Mouse (Mus musculus): Measurements from ENCODE around the gene Rbpj. TPM values are rescaled to one million over a fixed set of nuclear protein-coding genes. Genes with fewer than 3 reads are reported as not detected.
"Not testable (repeated sequence)": the region's sequence is repeated elsewhere in the genome, so short reads cannot be mapped to it uniquely, and the experiment has no call there.

Gene Rbpj
- polyA plus RNA-seq, 1 experiment from 2014 or later, result 63.0 TPM

- Histone ChIP-seq H3K4me1 (ENCODE audit: control insufficient read depth, insufficient read depth, low read length) (no peaks in the 10 kb centered on the region), H3K36me3 (ENCODE audit: control insufficient read depth, insufficient read depth, low read length) (no peaks in the 10 kb centered on the region), H3K27me3 (ENCODE audit: control insufficient read depth, insufficient read depth, low read length) (no peaks in the 10 kb centered on the region), H3K4me3 (ENCODE audit: low read depth, low read length) (no peak overlapping the region), H3K27ac (ENCODE audit: low read depth, low read length) (no peak overlapping the region), H3K9ac (ENCODE audit: low read length) (no peak overlapping the region), H3K9me3 (ENCODE audit: control insufficient read depth, low read length) (no peaks in the 10 kb centered on the region), H3K4me2 (no peak overlapping the region)
- 59% methylated on average over 4 of the region's 4 CpGs for WGBS
- ATAC-seq (ENCODE audit: low FRiP score) (no peak), DNase-seq (ENCODE audit: low spot score, missing footprints) (no peak)
Observed at GRCm38 (mm10) chr5:53671507-53671906, 205.6 kb downstream of the Rbpj start.

- DNase-seq (ENCODE audit: low spot score, missing footprints), result peak; percentile 97
- Histone ChIP-seq H3K4me2 (no peak overlapping the region), H3K9ac (ENCODE audit: low read length) (no peak overlapping the region), H3K27me3 (ENCODE audit: control insufficient read depth, insufficient read depth, low read length) (no peaks in the 10 kb centered on the region), H3K4me1 (ENCODE audit: control insufficient read depth, insufficient read depth, low read length) (no peaks in the 10 kb centered on the region), H3K9me3 (ENCODE audit: control insufficient read depth, low read length) (no peaks in the 10 kb centered on the region), H3K36me3 (ENCODE audit: control insufficient read depth, insufficient read depth, low read length) (no peaks in the 10 kb centered on the region), H3K4me3 (ENCODE audit: low read depth, low read length) (no peak overlapping the region), H3K27ac (ENCODE audit: low read depth, low read length) (no peak overlapping the region)
- WGBS, result 29% methylated on average over 5 of the region's 5 CpGs
- peak; percentile 90 for ATAC-seq (ENCODE audit: low FRiP score)
Observed at GRCm38 (mm10) chr5:53672352-53672751, 206.4 kb downstream of the Rbpj start.

DNA sequence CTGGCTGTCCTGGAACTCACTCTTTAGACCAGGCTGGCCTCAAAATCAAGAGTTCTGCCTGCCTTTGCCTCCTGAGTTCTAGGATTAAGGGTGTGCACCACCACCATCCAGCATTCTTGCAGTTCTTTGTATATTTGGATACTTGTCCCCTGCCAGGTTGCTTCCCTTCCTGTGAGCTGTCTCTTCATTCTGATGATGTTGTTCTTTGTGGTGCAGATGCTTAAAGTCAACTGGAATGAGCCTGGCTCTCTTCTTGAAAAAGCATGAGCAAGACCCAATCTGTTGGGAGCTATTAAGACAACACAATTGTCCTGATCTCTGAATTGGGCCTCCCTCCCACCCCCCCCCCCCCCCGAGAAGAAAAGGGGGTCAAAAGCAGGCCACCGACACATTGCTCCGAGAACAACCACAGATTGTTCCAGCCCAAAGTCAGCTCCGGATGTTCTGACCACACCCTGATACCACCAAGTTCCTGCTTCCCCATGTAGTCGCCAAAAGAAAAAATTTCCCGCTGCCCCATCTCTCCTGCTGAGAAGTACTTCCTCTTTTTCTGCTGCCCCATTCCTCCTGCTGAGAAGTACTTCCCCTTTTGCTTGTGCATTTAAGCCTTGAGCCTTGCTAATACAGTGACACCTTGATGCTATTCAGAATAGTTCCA lies 207.7 kb downstream of the Rbpj start:
- not testable (repeated sequence) for H3K9ac ChIP-seq (ENCODE audit: low read length); H3K4me3 ChIP-seq (ENCODE audit: low read depth, low read length); H3K4me1 ChIP-seq (ENCODE audit: control insufficient read depth, insufficient read depth, low read length); H3K4me2 ChIP-seq; DNase-seq (ENCODE audit: low spot score, missing footprints); H3K36me3 ChIP-seq (ENCODE audit: control insufficient read depth, insufficient read depth, low read length); H3K27ac ChIP-seq (ENCODE audit: low read depth, low read length); ATAC-seq (ENCODE audit: low FRiP score); H3K27me3 ChIP-seq (ENCODE audit: control insufficient read depth, insufficient read depth, low read length); H3K9me3 ChIP-seq (ENCODE audit: control insufficient read depth, low read length)
- 89% methylated on average over 6 of the region's 6 CpGs for whole genome bisulfite sequencing

DNA sequence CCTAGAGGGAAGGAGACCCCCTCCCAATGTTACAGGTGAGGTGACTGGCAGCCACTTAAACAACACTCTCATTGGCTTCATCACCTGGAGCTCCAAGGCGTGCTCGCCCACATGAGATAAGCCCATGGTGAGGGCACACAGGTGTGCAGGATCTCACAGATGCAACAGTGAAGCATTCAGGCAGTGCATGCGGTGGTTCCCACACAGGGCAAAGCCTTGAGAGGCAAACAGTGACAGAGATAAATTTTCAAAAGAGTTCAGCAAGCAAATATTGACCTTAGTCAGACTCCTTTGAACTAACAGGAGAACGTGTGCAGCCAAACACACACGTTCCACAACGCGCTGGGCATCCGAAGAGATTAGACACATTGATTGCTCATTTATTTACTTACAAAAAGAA lies 210.7 kb downstream of the Rbpj start:
- Histone ChIP-seq H3K27ac (ENCODE audit: low read depth, low read length) (no peak overlapping the region), H3K4me3 (ENCODE audit: low read depth, low read length) (no peak overlapping the region), H3K9me3 (ENCODE audit: control insufficient read depth, low read length) (no peaks in the 10 kb centered on the region), H3K9ac (ENCODE audit: low read length) (no peak overlapping the region), H3K27me3 (ENCODE audit: control insufficient read depth, insufficient read depth, low read length) (no peaks in the 10 kb centered on the region), H3K4me1 (ENCODE audit: control insufficient read depth, insufficient read depth, low read length) (no peaks in the 10 kb centered on the region), H3K4me2 (no peak overlapping the region), H3K36me3 (ENCODE audit: control insufficient read depth, insufficient read depth, low read length) (no peaks in the 10 kb centered on the region)
- WGBS, result 91% methylated on average over 8 of the region's 8 CpGs
- DNase-seq (ENCODE audit: low spot score, missing footprints) (no peak), ATAC-seq (ENCODE audit: low FRiP score) (no peak)

GRCm38 (mm10) chr5:53678036-53678767 lies 212.2 kb downstream of the Rbpj start:
- no peaks in the 10 kb centered on the region for H3K36me3 ChIP-seq (ENCODE audit: control insufficient read depth, insufficient read depth, low read length)
- H3K9me3 ChIP-seq (ENCODE audit: control insufficient read depth, low read length), result no peaks in the 10 kb centered on the region
- 55% methylated on average over 13 of the region's 13 CpGs for WGBS
- H3K9ac ChIP-seq (ENCODE audit: low read length), result no peak overlapping the region
- no peak for ATAC-seq (ENCODE audit: low FRiP score)
- no peak for DNase-seq (ENCODE audit: low spot score, missing footprints)
- no peak overlapping the region for H3K4me2 ChIP-seq
- no peak overlapping the region for H3K27ac ChIP-seq (ENCODE audit: low read depth, low read length)
- no peaks in the 10 kb centered on the region for H3K4me1 ChIP-seq (ENCODE audit: control insufficient read depth, insufficient read depth, low read length)
- H3K27me3 ChIP-seq (ENCODE audit: control insufficient read depth, insufficient read depth, low read length), result no peaks in the 10 kb centered on the region
- H3K4me3 ChIP-seq (ENCODE audit: low read depth, low read length), result no peak overlapping the region

DNA sequence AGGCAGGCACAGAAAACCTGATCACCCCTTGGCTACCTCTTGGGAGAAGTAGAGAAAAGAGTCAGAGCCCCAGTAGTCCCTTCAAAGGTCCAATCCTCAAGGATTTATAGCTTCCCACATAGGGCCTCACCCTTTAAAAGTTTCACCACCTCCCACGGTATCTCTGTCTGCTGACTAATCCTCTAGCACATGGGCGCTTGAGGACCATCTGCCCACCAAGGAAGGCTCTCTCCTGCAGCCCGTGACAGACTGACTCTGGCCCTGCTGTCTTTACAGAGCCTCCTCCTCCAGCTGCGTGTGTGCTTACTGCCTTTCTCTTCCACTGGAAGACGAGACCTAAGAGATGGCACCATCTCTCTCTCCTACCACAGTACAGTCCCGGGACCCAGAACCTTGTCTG lies 213.7 kb downstream of the Rbpj start:
- Histone ChIP-seq H3K9me3 (ENCODE audit: control insufficient read depth, low read length) (no peaks in the 10 kb centered on the region), H3K27me3 (ENCODE audit: control insufficient read depth, insufficient read depth, low read length) (no peaks in the 10 kb centered on the region), H3K4me1 (ENCODE audit: control insufficient read depth, insufficient read depth, low read length) (no peaks in the 10 kb centered on the region), H3K9ac (ENCODE audit: low read length) (no peak overlapping the region), H3K36me3 (ENCODE audit: control insufficient read depth, insufficient read depth, low read length) (no peaks in the 10 kb centered on the region), H3K4me2 (no peak overlapping the region), H3K4me3 (ENCODE audit: low read depth, low read length) (no peak overlapping the region), H3K27ac (ENCODE audit: low read depth, low read length) (no peak overlapping the region)
- no peak for ATAC-seq (ENCODE audit: low FRiP score)
- no peak for DNase-seq (ENCODE audit: low spot score, missing footprints)
- 86% methylated on average over 6 of the region's 6 CpGs for WGBS

DNA sequence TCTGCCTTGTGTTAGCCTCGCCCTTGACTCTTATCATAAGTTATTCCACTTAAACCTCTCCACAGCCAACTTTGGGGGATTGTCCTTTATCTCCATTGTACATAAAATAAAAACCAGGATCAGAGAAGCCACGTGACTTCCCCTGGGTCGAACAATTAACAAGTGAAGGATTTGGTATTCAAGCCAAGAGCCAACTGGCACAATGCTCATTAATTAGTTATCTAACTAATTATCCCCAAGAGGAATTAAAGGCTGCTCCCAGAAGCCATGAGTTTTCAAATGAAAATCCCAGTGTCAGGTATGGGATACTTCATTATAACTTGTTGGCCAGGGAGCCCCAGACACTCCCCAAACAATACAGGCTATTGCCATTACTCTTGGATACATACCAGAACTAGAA lies 218.0 kb downstream of the Rbpj start:
- no peak for DNase-seq (ENCODE audit: low spot score, missing footprints)
- no peak overlapping the region for H3K9ac ChIP-seq (ENCODE audit: low read length)
- no peak overlapping the region for H3K27ac ChIP-seq (ENCODE audit: low read depth, low read length)
- no peaks in the 10 kb centered on the region for H3K36me3 ChIP-seq (ENCODE audit: control insufficient read depth, insufficient read depth, low read length)
- ATAC-seq (ENCODE audit: low FRiP score), result no peak
- H3K27me3 ChIP-seq (ENCODE audit: control insufficient read depth, insufficient read depth, low read length), result no peaks in the 10 kb centered on the region
- 79% methylated on average over 3 of the region's 3 CpGs for WGBS
- no peaks in the 10 kb centered on the region for H3K9me3 ChIP-seq (ENCODE audit: control insufficient read depth, low read length)
- no peak overlapping the region for H3K4me3 ChIP-seq (ENCODE audit: low read depth, low read length)
- no peaks in the 10 kb centered on the region for H3K4me1 ChIP-seq (ENCODE audit: control insufficient read depth, insufficient read depth, low read length)
- H3K4me2 ChIP-seq, result no peak overlapping the region

- Histone ChIP-seq H3K9me3 (ENCODE audit: control insufficient read depth, low read length) (no peaks in the 10 kb centered on the region), H3K4me1 (ENCODE audit: control insufficient read depth, insufficient read depth, low read length) (no peaks in the 10 kb centered on the region), H3K4me2 (no peak overlapping the region), H3K27me3 (ENCODE audit: control insufficient read depth, insufficient read depth, low read length) (no peaks in the 10 kb centered on the region), H3K4me3 (ENCODE audit: low read depth, low read length) (no peak overlapping the region), H3K9ac (ENCODE audit: low read length) (no peak overlapping the region), H3K27ac (ENCODE audit: low read depth, low read length) (no peak overlapping the region), H3K36me3 (ENCODE audit: control insufficient read depth, insufficient read depth, low read length) (no peaks in the 10 kb centered on the region)
- ATAC-seq (ENCODE audit: low FRiP score) (no peak), DNase-seq (ENCODE audit: low spot score, missing footprints) (no peak)
- WGBS, result 86% methylated on average over 1 of the region's 1 CpGs
Observed at GRCm38 (mm10) chr5:53684417-53684816, 218.5 kb downstream of the Rbpj start.

- DNase-seq (ENCODE audit: low spot score, missing footprints), result no peak
- ATAC-seq (ENCODE audit: low FRiP score), result no peak
- H3K9ac ChIP-seq (ENCODE audit: low read length), result no peak overlapping the region
- no peaks in the 10 kb centered on the region for H3K36me3 ChIP-seq (ENCODE audit: control insufficient read depth, insufficient read depth, low read length)
- 88% methylated on average over 4 of the region's 4 CpGs for WGBS
- no peaks in the 10 kb centered on the region for H3K4me1 ChIP-seq (ENCODE audit: control insufficient read depth, insufficient read depth, low read length)
- H3K4me2 ChIP-seq, result no peak overlapping the region
- no peaks in the 10 kb centered on the region for H3K9me3 ChIP-seq (ENCODE audit: control insufficient read depth, low read length)
- no peak overlapping the region for H3K27ac ChIP-seq (ENCODE audit: low read depth, low read length)
- no peak overlapping the region for H3K4me3 ChIP-seq (ENCODE audit: low read depth, low read length)
- no peaks in the 10 kb centered on the region for H3K27me3 ChIP-seq (ENCODE audit: control insufficient read depth, insufficient read depth, low read length)
Observed at GRCm38 (mm10) chr5:53685623-53686022, 219.7 kb downstream of the Rbpj start.

All from midbrain, embryonic 11.5 days (tissue).